ENCODE assay signal across 9 mouse cellular contexts in the genomic region with DNA sequence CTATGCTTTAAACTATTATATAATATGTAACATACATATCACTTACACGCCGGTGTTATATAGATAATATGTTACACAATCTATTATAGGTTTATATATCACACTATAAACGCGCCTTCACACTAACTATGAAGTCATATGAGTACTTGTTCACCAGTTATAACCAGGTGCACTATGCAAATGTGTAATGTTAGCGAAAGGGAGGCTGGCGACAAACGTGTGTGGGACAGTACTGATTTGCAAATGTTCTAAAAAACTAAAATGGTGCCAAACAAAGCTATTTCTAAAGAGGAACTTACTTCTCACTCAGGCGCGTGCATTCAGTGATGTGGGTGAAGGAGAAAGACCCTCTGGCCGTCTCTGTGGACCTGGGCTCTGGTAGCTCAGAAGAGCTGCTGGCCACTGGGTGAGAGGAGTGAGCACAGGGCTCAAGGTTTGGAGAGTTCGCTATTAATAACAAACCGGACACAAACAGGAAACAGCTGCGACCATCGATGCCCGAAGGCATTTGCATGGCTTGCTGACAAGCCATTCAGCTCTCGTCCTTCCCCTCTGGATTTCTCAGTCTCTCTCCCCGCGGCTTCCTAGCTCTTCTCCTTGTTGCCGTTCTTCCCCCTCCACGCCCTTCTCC. TPM values are rescaled to one million over a fixed set of nuclear protein-coding genes. Genes with fewer than 3 reads are reported as not detected.
DNase-seq lines count a peak whose midpoint lies in the region.
"Had no signal": no experiment of that assay in that cellular context is flagged by ENCODE, and none has a peak within 500 bp of the region (broad histone marks: within the 10 kb centered on the region; RNA-seq: fewer than 3 reads in every experiment).

No protein-coding gene starts in this region.

- peak; percentile 40 for DNase-seq in adrenal gland, postnatal 14 days
- DNase-seq in adrenal gland, adult 2 months, result no peak
- peak; percentile 80 for DNase-seq in 416B (ENCODE audit: low read depth)
- peak; percentile 25 for DNase-seq in heart, postnatal 25 days (ENCODE audit: low spot score)
- DNase-seq in lung, postnatal 14 days, result peak; percentile 51
- DNase-seq in right cerebral cortex, adult 18-20 months, result no peak
- DNase-seq in ovary, adult 18-20 months (ENCODE audit: low spot score), result no peak
- DNase-seq in thymus, postnatal 14 days, result no peak
- DNase-seq: adrenal gland, postnatal 25 days had no signal

- intact Hi-C loops in heart, postnatal 25 days (cut with DNase I), result no loop called here

RNA-seq across cellular contexts. Expression of a gene that starts 13.8 kb away (rescaled TPM):
- 70.4 and 76.2 TPM in 2 replicates for total RNA-seq in adrenal gland, postnatal 14 days (2021)
- 10 to 100 TPM; 66.0 to 73.7 TPM for total RNA-seq in adrenal gland, adult 2 months (2021)
- polyA plus RNA-seq in adrenal gland, adult 2 months (2012; rRNA removed), result 19.9 and 23.0 TPM in 2 replicates
- 10 to 100 TPM; 39.8 to 47.1 TPM for total RNA-seq in heart, postnatal 25 days (2021)

Comparison
In these comparisons a context has a peak if more than half of its experiments do, and no peak if none do; other contexts are left out.
1. DNase-seq: peak in adrenal gland, postnatal 14 days (single experiment), 416B (single experiment), heart, postnatal 25 days (single experiment) and lung, postnatal 14 days (single experiment); none in adrenal gland, adult 2 months (single experiment), right cerebral cortex, adult 18-20 months (single experiment), ovary, adult 18-20 months (single experiment) and thymus, postnatal 14 days (single experiment).